Mouse (Mus musculus) intestine, embryonic 16.5 days (tissue): ENCODE results near the gene H1foo. TPM values are rescaled to one million over a fixed set of nuclear protein-coding genes. Genes with fewer than 3 reads are reported as not detected.

ENCODE experiments used
- ATAC-seq: fragments of 200-750 bp; cut with Nextera tagmentation; 2 replicates; pipeline ENCODE4 v1.8.0; 2017; ENCODE audit warnings: moderate TSS enrichment, moderate library complexity
- H3K27ac ChIP-seq: fragments of 300-500 bp; sonication (generic); 2 replicates; pipeline ENCODE4 v1.5.1; 2014; ENCODE audit warnings: mild to moderate bottlenecking, low read length
- H3K27me3 ChIP-seq: fragments of 300-500 bp; sonication (generic); replicated peaks from 2 replicates; pipeline ENCODE4 v1.6.1; 2014; ENCODE audit warnings: low read length, control low read depth, mixed read lengths; ENCODE audit not compliant: control insufficient read depth, insufficient read depth
- H3K36me3 ChIP-seq: fragments of 300-500 bp; sonication (generic); 2 replicates; pipeline ENCODE4 v1.6.1; 2014; ENCODE audit warnings: low read length, control low read depth; ENCODE audit not compliant: control insufficient read depth, insufficient read depth
- H3K4me1 ChIP-seq: fragments of 300-500 bp; sonication (generic); 2 replicates; pipeline ENCODE4 v1.6.1; 2014; ENCODE audit warnings: low read length, control low read depth, mixed read lengths; ENCODE audit not compliant: control insufficient read depth, insufficient read depth
- H3K4me2 ChIP-seq: fragments of 300-500 bp; sonication (generic); 2 replicates; pipeline ENCODE4 v1.6.1; 2014; ENCODE audit warnings: low read depth, low read length, control low read depth
- H3K4me3 ChIP-seq: fragments of 300-500 bp; sonication (generic); 2 replicates; pipeline ENCODE4 v1.5.1; 2014; ENCODE audit warnings: mild to moderate bottlenecking, low read length
- H3K9ac ChIP-seq: fragments of 300-500 bp; sonication (generic); 2 replicates; pipeline ENCODE4 v1.6.1; 2014; ENCODE audit warnings: low read depth, low read length
- H3K9me3 ChIP-seq: fragments of 300-500 bp; sonication (generic); 2 replicates; pipeline ENCODE4 v1.6.1; 2016; ENCODE audit warnings: low read length, control low read depth; ENCODE audit not compliant: control insufficient read depth
- WGBS: fragments of 180-500 bp; shearing (Covaris S2); extraction: QIAGEN DNeasy Blood & Tissue Kit; methylation state at CpG from one replicate; pipeline ENCODE4 v1.1.7; 2014; 5-methylcytosine and 5-hydroxymethylcytosine counted together
- polyA plus RNA-seq: library from polyadenylated mRNA; unstranded; fragments of >200 nt; fragmentation: Nextera tagmentation; extraction: Ambion mirVana; gene quantifications from 2 replicates; pipeline ENCODE4 v1.2.1, GENCODE M21; 2015

The H1foo gene
- not detected in 2 replicates for polyA plus RNA-seq

GRCm38 (mm10) chr6:115944638-115945037 lies at the start of gene H1foo:
Gene H1foo (plus strand): TSS chr6:115944938.
- Histone ChIP-seq H3K4me2 (no peak within 1 kb of the TSS), H3K9me3 (no peaks in the 10 kb centered on the region), H3K9ac (no peak within 1 kb of the TSS), H3K36me3 (no peaks in the 10 kb centered on the region), H3K4me1 (peaks cover 12% of the 10 kb centered on the region; the same call in 1 of the 2 replicates), H3K27ac (no peak within 1 kb of the TSS), H3K4me3 (no peak within 1 kb of the TSS), H3K27me3 (no peaks in the 10 kb centered on the region)
- 81% methylated on average over 5 of the region's 5 CpGs for WGBS
- no peak for ATAC-seq

GRCm38 (mm10) chr6:115896346-115896745 lies 48.4 kb upstream of the H1foo start:
- 78% methylated on average over 1 of the region's 1 CpGs for WGBS
- ATAC-seq: no peak
- Histone ChIP-seq H3K4me2 (no peak overlapping the region), H3K9ac (no peak overlapping the region), H3K36me3 (no peaks in the 10 kb centered on the region), H3K9me3 (no peaks in the 10 kb centered on the region), H3K4me1 (peaks cover 7% of the 10 kb centered on the region), H3K27ac (no peak overlapping the region), H3K4me3 (no peak overlapping the region), H3K27me3 (no peaks in the 10 kb centered on the region)

- 73% methylated on average over 4 of the region's 4 CpGs for WGBS
- H3K27ac ChIP-seq: no peak overlapping the region
- H3K4me2 ChIP-seq: no peak overlapping the region
- H3K27me3 ChIP-seq: no peaks in the 10 kb centered on the region
- no peaks in the 10 kb centered on the region for H3K9me3 ChIP-seq
- no peak for ATAC-seq
- H3K4me1 ChIP-seq: 0 out of 2 replicates have a peak, but pooled peaks cover 3% of the 10 kb centered on the region
- H3K4me3 ChIP-seq: no peak overlapping the region
- H3K36me3 ChIP-seq: no peaks in the 10 kb centered on the region
- no peak overlapping the region for H3K9ac ChIP-seq
Measured at GRCm38 (mm10) chr6:115897117-115897516, 47.6 kb upstream of the H1foo start.

- no peak overlapping the region for H3K4me3 ChIP-seq
- no peaks in the 10 kb centered on the region for H3K9me3 ChIP-seq
- no peak for ATAC-seq
- H3K4me1 ChIP-seq: 0 out of 2 replicates have a peak, but pooled peaks cover 3% of the 10 kb centered on the region
- WGBS: 81% methylated on average over 7 of the region's 7 CpGs
- H3K27me3 ChIP-seq: no peaks in the 10 kb centered on the region
- H3K9ac ChIP-seq: no peak overlapping the region
- H3K36me3 ChIP-seq: no peaks in the 10 kb centered on the region
- no peak overlapping the region for H3K4me2 ChIP-seq
- H3K27ac ChIP-seq: no peak overlapping the region
Measured at GRCm38 (mm10) chr6:115897926-115898520, 46.7 kb upstream of the H1foo start.

GRCm38 (mm10) chr6:115901062-115901461 lies 43.7 kb upstream of the H1foo start:
- Histone ChIP-seq H3K4me1 (0 out of 2 replicates have a peak, but pooled peaks cover 3% of the 10 kb centered on the region), H3K9me3 (no peaks in the 10 kb centered on the region), H3K9ac (no peak overlapping the region), H3K27me3 (no peaks in the 10 kb centered on the region), H3K4me2 (no peak overlapping the region), H3K4me3 (no peak overlapping the region), H3K36me3 (no peaks in the 10 kb centered on the region), H3K27ac (no peak overlapping the region)
- WGBS: 21% methylated on average over 3 of the region's 3 CpGs
- ATAC-seq: peak; percentile 83

GRCm38 (mm10) chr6:115901489-115901931 lies 43.2 kb upstream of the H1foo start:
- Histone ChIP-seq H3K4me1 (0 out of 2 replicates have a peak, but pooled peaks cover 3% of the 10 kb centered on the region), H3K27me3 (no peaks in the 10 kb centered on the region), H3K9ac (no peak overlapping the region), H3K9me3 (no peaks in the 10 kb centered on the region), H3K4me2 (no peak overlapping the region), H3K4me3 (no peak overlapping the region), H3K27ac (0 out of 2 replicates have a peak overlapping the region, but pooled peaks have one; percentile 33), H3K36me3 (no peaks in the 10 kb centered on the region)
- WGBS: 77% methylated on average over 8 of the region's 8 CpGs
- ATAC-seq: 0 out of 2 replicates have a peak, but pooled peaks have one; percentile 38

GRCm38 (mm10) chr6:115902545-115902944 lies 42.2 kb upstream of the H1foo start:
- 79% methylated on average over 3 of the region's 3 CpGs for WGBS
- Histone ChIP-seq H3K9ac (no peak overlapping the region), H3K36me3 (no peaks in the 10 kb centered on the region), H3K27ac (no peak overlapping the region), H3K4me2 (no peak overlapping the region), H3K9me3 (no peaks in the 10 kb centered on the region), H3K4me1 (0 out of 2 replicates have a peak, but pooled peaks cover 3% of the 10 kb centered on the region), H3K4me3 (no peak overlapping the region), H3K27me3 (no peaks in the 10 kb centered on the region)
- no peak for ATAC-seq

GRCm38 (mm10) chr6:115905568-115905967 lies 39.2 kb upstream of the H1foo start:
- Histone ChIP-seq H3K9ac (no peak overlapping the region), H3K4me1 (peaks cover 3% of the 10 kb centered on the region; the same call in 1 of the 2 replicates), H3K27ac (no peak overlapping the region)

GRCm38 (mm10) chr6:115906455-115906854 lies 38.3 kb upstream of the H1foo start:
- 71% methylated on average over 1 of the region's 1 CpGs for WGBS
- Histone ChIP-seq H3K4me3 (no peak overlapping the region), H3K9ac (no peak overlapping the region), H3K9me3 (no peaks in the 10 kb centered on the region), H3K27me3 (no peaks in the 10 kb centered on the region), H3K27ac (no peak overlapping the region), H3K4me1 (peaks cover 3% of the 10 kb centered on the region; the same call in 1 of the 2 replicates), H3K4me2 (no peak overlapping the region), H3K36me3 (no peaks in the 10 kb centered on the region)
- no peak for ATAC-seq

More at GRCm38 (mm10) chr6:115905568-115905967, 39.2 kb upstream of the H1foo start:
- H3K9me3 ChIP-seq: no peaks in the 10 kb centered on the region
- WGBS: 89% methylated on average over 6 of the region's 6 CpGs
- H3K4me2 ChIP-seq: no peak overlapping the region
- no peak overlapping the region for H3K4me3 ChIP-seq
- no peak for ATAC-seq
- no peaks in the 10 kb centered on the region for H3K27me3 ChIP-seq
- H3K36me3 ChIP-seq: no peaks in the 10 kb centered on the region
